Mouse (Mus musculus): ENCODE results near the gene Arid5b.

Arid5b gene

DNA sequence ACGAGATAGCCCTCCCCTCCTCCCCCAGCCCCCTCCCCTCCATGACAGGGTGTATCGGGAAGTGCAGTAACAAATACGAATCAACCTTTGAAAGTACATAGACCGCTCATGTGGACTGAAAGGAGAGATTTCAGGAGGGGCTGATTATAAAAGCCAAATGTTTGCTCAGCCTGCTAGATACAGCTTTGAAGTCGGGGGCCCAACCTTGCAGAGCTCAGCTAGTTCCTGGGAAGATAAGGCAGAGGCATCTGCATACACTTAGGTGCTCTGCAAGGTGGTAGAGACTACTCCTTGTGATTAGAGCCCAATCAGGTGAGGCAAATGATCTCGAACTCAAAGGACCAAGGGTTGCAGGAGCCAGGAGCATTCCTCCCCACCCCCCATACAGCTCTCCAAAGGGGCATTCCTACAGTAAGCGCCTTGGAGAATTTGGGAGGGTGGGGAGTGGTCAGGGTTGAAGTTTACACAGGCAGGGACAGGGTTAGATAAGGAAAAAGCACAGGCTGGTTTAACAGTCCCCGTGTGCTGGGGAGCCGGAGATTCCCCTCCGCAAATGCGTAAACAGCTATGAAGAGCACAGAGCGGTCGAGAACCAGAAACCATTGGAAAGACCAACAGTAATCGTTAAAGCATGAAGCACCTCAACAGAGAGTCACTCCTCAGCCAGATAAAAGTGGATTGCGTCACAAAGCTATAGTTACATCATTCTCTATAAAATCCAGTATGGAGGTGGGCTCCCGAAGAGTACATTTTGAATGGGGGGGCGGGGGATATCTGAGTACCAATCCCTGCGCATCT lies 47.0 kb downstream of the Arid5b start:
- no peak for DNase-seq

GRCm38 (mm10) chr10:68230653-68231384 lies 47.7 kb downstream of the Arid5b start:
- DNase-seq: no peak

DNA sequence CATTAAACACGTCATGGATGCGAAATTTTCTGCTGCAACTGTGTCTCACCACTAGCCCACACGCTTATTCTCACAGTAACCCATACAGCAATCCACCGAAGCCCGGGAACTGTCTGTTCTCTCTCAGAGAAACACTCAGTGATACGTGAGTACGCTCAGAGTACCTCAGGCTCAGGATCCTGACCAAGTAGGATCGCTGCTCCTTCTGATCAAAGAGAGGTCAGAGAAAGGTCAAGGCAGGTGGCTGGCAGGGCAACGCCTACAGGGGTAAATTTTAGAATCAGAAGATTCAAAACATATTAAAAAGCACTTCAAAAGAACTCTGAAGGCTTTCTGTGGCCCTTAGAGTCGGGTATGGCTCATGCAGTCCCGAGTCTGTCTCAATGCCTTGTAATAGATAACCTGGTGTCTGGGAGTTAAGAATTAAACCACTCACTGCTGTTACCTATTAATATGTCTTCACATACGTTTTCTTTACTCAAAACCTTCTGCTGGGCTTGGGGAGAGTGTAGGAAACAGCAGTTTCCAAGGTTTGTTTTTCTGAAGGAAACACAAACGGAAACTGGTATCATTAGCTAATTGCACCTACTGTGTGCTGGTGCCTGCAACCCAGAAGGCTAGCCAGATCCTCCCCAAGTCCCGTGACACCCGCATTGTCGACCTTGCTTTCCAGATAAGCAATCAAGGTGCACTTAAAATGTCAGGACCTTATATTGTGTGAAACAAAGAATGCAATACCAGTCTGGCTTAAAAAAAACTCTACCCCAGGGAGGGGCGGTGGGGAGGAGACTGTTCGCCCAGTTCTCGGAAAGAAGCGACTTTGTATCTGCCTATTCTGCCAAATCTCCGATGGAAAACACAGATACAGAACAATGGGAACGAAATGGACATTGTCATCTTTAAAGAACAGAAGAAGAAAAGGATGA lies 48.6 kb downstream of the Arid5b start:
- DNase-seq: no peak

- no peak for DNase-seq
These were observed 55.9 kb downstream of the Arid5b start for GRCm38 (mm10) chr10:68222676-68223075.

GRCm38 (mm10) chr10:68222012-68222411 lies 56.5 kb downstream of the Arid5b start:
- DNase-seq: no peak

GRCm38 (mm10) chr10:68219327-68219726 lies 59.2 kb downstream of the Arid5b start:
- no peak for DNase-seq

DNA sequence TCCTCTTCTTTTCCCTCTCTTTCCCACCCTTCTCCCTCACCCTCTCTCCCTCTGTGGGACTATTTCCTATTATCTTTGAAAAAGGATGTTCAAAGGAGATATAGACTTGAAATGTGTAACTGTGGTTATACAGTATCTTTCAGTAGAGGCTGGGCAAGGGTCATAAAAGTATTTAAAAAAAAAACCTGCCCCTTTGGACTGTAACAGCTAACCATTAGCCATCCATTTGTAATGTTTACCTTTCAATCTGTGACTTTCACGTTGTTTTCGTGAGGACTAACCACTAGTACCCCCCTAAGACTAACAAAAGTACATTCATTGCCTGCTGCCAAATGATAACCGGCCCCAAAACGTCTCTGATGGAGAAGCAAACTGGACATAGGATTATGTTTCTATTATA lies 59.9 kb downstream of the Arid5b start:
- DNase-seq: no peak

DNA sequence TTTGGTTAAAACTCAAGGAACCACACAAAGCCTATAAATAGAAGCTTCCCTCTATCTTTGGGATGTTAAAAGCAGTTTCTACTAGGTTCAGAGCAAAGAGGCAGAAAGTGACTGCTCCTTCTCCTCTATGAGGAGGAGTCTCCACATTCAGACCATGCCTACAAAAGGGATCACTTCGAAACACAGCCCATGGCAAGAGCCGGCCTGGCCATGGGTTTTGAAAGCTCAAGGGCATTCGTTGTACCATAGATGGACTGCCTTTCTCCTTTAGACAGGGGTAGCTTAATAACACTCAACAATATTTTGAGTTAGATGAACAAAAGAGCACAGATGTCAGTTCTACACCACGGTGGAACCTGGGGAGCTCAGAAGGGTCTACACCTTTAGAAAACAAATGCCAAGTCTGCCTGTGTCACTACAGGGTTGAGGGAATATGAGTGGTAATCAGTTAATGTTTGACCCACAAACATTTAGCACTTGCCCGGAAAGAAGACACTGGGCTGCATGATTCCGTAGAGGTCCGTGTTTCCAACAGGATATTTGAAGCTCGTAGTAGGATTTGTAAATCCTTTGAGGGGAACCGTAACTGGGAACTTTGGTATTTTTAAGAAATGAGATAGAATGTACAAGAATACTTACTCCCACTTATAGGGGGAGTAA lies 63.6 kb downstream of the Arid5b start:
- no peak for DNase-seq

DNA sequence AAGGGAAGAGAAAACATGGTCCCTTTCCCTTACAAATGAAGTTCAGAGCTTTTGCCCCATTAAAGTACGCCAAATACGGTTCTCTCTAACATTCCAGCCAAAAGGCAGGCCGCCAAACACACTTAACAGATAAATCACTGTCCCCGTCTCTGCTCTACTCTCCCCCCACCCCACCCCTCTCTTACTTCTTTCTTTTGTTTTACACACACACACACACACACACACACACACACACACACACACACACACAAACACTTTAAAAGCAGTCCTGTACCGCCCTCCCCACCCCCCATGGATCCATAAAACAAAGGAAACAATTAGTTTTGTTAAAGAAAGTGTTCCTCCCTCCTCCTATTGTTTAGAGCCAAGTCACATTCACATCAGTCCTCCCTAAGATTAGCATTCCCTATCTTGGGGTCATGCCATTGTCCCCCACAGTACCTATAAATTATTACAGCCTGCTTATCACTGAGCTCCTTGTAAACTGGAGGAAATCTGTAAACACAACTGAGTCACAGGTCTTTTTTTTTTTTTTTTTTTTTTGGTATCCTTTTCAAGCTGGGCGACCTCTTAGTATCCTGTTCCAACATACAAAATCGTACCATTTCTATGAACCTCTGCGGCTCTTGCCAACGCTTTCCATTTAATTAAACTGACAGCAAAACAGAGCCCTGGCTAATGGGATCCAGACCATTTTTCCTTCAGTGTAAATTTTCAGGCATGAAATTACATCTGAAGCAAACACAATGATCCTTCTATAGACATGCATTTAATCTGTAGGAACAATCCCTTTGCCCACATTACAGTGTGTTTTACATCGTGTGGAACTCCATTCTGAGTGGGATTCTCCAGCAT lies 66.3 kb downstream of the Arid5b start:
- peak; percentile 26 for DNase-seq

- no peak for DNase-seq
These were observed 67.0 kb downstream of the Arid5b start for GRCm38 (mm10) chr10:68211514-68211913.

GRCm38 (mm10) chr10:68210025-68210642 lies 68.4 kb downstream of the Arid5b start:
- DNase-seq: no peak

DNA sequence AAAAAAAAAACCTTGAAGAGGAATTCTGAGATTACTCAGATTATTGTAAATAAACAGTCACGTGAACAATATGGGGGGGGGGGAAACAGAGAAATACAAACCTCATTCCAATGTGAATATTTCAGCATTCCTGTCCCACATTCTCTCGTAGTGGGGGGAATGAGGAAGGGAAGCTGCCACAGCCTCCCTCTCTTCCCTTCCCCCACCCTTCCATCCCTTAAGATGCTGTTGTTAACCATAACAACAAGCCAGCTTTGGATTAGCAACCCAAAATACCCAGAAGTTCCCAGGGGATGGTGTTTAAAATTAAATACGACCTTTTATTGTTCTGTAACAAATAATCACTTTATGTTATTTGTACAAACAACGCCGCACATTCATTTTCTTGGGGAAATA lies 69.9 kb downstream of the Arid5b start:
- peak; percentile 23 for DNase-seq

GRCm38 (mm10) chr10:68207803-68208669 lies 70.5 kb downstream of the Arid5b start:
- DNase-seq: peak; percentile 73

DNA sequence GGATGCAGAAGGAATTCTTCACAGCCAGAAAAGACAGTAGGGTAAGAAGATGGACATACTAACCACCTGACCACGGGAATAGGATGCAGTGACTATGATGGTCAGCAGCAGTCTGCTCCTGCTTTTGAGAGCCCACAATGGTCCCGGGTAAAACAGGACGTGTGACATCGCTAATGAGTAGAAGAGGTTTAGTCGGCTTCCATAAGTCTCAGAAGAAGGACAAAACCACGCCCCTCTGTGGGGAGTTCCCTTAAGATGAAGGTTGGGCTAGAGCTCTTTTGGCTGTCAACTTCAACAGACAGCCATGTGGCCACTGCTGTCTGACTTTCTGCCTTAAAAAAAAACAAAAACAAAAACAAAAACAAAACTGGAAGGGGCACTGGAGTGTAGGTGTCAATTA lies 74.1 kb downstream of the Arid5b start:
- DNase-seq: no peak

DNA sequence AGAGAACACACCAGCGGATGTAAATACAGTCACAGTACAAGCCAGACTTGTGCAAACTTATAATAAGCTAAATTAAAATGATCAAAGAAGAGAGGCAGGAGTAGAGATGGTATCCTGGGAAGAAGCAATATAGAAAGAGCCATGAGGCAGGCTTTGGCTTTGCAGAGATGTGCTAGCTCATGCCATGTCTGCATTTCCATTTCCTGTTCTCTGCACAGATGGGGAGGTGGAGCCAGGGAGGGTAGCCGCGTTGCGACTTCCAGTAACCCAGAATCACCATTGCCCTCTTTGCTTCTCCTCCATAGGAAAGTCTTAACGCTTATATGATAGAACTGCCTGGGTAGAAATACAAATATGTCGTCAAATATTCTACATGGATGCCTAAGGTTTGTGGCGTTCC lies 74.7 kb downstream of the Arid5b start:
- no peak for DNase-seq

- no peak for DNase-seq
These were observed 75.2 kb downstream of the Arid5b start for GRCm38 (mm10) chr10:68203322-68203721.

GRCm38 (mm10) chr10:68199440-68199839 lies 79.1 kb downstream of the Arid5b start:
- no peak for DNase-seq

DNA sequence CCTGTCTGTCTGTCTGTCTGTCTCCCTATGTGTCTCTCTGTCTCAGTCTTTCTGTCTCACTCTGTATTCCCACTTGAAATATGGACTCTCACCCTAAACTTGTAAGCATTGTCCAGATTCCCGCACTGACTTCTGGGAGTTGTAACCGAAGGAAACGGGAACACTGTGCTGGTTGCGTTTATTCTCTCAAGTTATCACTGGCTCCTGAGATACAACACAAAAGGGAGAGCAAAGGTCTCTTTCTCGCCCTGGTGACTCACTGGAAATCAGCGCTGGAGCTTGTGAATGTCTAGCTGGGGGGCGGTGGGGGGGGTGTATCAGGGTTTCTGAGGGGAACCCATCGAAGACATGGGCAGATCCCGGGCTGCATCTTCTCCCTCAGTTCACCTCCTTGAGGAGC lies 82.2 kb downstream of the Arid5b start:
- DNase-seq: no peak

DNA sequence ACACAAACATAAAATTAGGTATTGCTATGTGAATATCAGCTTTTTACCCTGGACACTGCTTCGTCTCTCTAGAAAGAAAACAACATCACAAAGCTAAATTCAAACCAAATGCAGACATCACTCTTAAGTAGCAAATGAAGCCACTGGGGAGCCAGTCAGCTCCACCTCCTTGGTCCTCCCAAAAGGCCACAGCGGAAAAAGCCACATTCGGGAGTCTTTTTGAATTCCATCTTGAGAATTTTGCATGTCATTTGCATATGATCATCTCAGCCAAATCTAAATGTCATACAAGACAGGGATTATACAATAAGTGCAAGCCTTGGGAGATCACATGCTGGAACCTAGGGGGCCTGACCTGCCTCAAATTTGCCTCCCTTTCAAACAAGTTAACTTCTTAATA lies 85.0 kb downstream of the Arid5b start:
- no peak for DNase-seq

- peak; percentile 32 for DNase-seq
These were observed 85.7 kb downstream of the Arid5b start for GRCm38 (mm10) chr10:68192824-68193255.

Data from retina, postnatal 1 day (tissue).